Mouse (Mus musculus): ENCODE measurements around the gene 6430550D23Rik.

The 6430550D23Rik gene

GRCm38 (mm10) chr2:156007888-156008532 lies at the start of gene 6430550D23Rik, which contains the start of gene Ergic3:
TSS of gene 6430550D23Rik (minus strand) at chr2:156007977.
TSS of gene Ergic3 (plus strand) at chr2:156008045.
- peak; percentile 97 for DNase-seq (ENCODE audit: low read depth)

GRCm38 (mm10) chr2:156052816-156053215 lies 45.0 kb upstream of the 6430550D23Rik start, which contains the start of gene Fer1l4:
TSS of gene Fer1l4 (minus strand) at chr2:156052947.
- DNase-seq (ENCODE audit: low read depth) = no peak

- DNase-seq (ENCODE audit: low read depth) = peak; percentile 18
Observed at GRCm38 (mm10) chr2:156047929-156048328, 40.2 kb upstream of the 6430550D23Rik start.

- DNase-seq (ENCODE audit: low read depth) = no peak
Observed at GRCm38 (mm10) chr2:156042903-156043302, 35.1 kb upstream of the 6430550D23Rik start.

GRCm38 (mm10) chr2:156039390-156039789 lies 31.6 kb upstream of the 6430550D23Rik start:
- no peak for DNase-seq (ENCODE audit: low read depth)

- DNase-seq (ENCODE audit: low read depth) = no peak
Observed at GRCm38 (mm10) chr2:156025482-156025881, 17.7 kb upstream of the 6430550D23Rik start.

GRCm38 (mm10) chr2:156021765-156022164 lies 14.0 kb upstream of the 6430550D23Rik start:
- no peak for DNase-seq (ENCODE audit: low read depth)

GRCm38 (mm10) chr2:156021219-156021618 lies 13.4 kb upstream of the 6430550D23Rik start:
- DNase-seq (ENCODE audit: low read depth) = no peak

- no peak for DNase-seq (ENCODE audit: low read depth)
Observed at GRCm38 (mm10) chr2:156018106-156018505, 10.3 kb upstream of the 6430550D23Rik start.

- DNase-seq (ENCODE audit: low read depth) = peak; percentile 29
Observed at GRCm38 (mm10) chr2:156005393-156005792, 2.4 kb downstream of the 6430550D23Rik start.

GRCm38 (mm10) chr2:155991863-155992321 lies 15.9 kb downstream of the 6430550D23Rik start:
- no peak for DNase-seq (ENCODE audit: low read depth)

- no peak for DNase-seq (ENCODE audit: low read depth)
Observed at GRCm38 (mm10) chr2:155991151-155991550, 16.6 kb downstream of the 6430550D23Rik start.

GRCm38 (mm10) chr2:155989085-155989484 lies 18.7 kb downstream of the 6430550D23Rik start:
- peak; percentile 25 for DNase-seq (ENCODE audit: low read depth)

- no peak for DNase-seq (ENCODE audit: low read depth)
Observed at GRCm38 (mm10) chr2:155987131-155987530, 20.6 kb downstream of the 6430550D23Rik start.

- DNase-seq (ENCODE audit: low read depth) = no peak
Observed at GRCm38 (mm10) chr2:155985776-155986175, 22.0 kb downstream of the 6430550D23Rik start.

- DNase-seq (ENCODE audit: low read depth) = peak; percentile 55
Observed at GRCm38 (mm10) chr2:155979328-155979991, 28.3 kb downstream of the 6430550D23Rik start.

- no peak for DNase-seq (ENCODE audit: low read depth)
Observed at GRCm38 (mm10) chr2:155974087-155974731, 33.6 kb downstream of the 6430550D23Rik start.

- DNase-seq (ENCODE audit: low read depth) = no peak
Observed at GRCm38 (mm10) chr2:155973348-155973747, 34.4 kb downstream of the 6430550D23Rik start.

- DNase-seq (ENCODE audit: low read depth) = no peak
Observed at GRCm38 (mm10) chr2:155962991-155963390, 44.8 kb downstream of the 6430550D23Rik start.

GRCm38 (mm10) chr2:155961862-155962261 lies 45.9 kb downstream of the 6430550D23Rik start:
- no peak for DNase-seq (ENCODE audit: low read depth)

- DNase-seq (ENCODE audit: low read depth) = no peak
Observed at GRCm38 (mm10) chr2:155959981-155960380, 47.8 kb downstream of the 6430550D23Rik start.

Data from c-Kit-positive CD71-negative TER-119-negative erythroid progenitor cells, embryonic 14.5 days (primary cell).